Mouse (Mus musculus) heart, embryonic 10.5 days (tissue): ENCODE measurements around the gene Tbc1d10a. TPM values are rescaled to one million over a fixed set of nuclear protein-coding genes. Genes with fewer than 3 reads are reported as not detected.
A peak's percentile ranks its signal among the peaks of the same experiment; 100 is the strongest.
"Not testable (repeated sequence)": the region's sequence is repeated elsewhere in the genome, so short reads cannot be mapped to it uniquely, and the experiment has no call there.

Experiments
- DNase-seq: peaks from one replicate; pipeline ENCODE4 v3.0.0-alpha.2; 2017; ENCODE audit warnings: low spot score
- H3K27ac ChIP-seq: fragments of 300-500 bp; sonication (generic); 2 replicates; pipeline ENCODE4 v1.5.1; 2016; ENCODE audit warnings: mild to moderate bottlenecking
- H3K27me3 ChIP-seq: fragments of 300-500 bp; sonication (generic); 2 replicates; pipeline ENCODE4 v1.6.1; 2016; ENCODE audit warnings: mild to moderate bottlenecking; ENCODE audit not compliant: poor library complexity, insufficient read depth, severe bottlenecking
- H3K36me3 ChIP-seq: fragments of 300-500 bp; sonication (generic); 2 replicates; pipeline ENCODE4 v1.6.1; 2016; ENCODE audit warnings: mild to moderate bottlenecking, moderate library complexity
- H3K4me1 ChIP-seq: fragments of 300-500 bp; sonication (generic); 2 replicates; pipeline ENCODE4 v1.6.1; 2016; ENCODE audit warnings: mild to moderate bottlenecking
- H3K4me3 ChIP-seq: fragments of 300-500 bp; sonication (generic); 2 replicates; pipeline ENCODE4 v1.5.1; 2016; ENCODE audit warnings: mild to moderate bottlenecking, moderate library complexity
- H3K9me3 ChIP-seq: fragments of 300-500 bp; sonication (generic); 2 replicates; pipeline ENCODE4 v1.6.1; 2016; ENCODE audit warnings: mild to moderate bottlenecking, moderate library complexity
- WGBS: fragments of 180-500 bp; shearing (Covaris S2); methylation state at CpG from one replicate; pipeline ENCODE4 v1.1.7; 2016; 5-methylcytosine and 5-hydroxymethylcytosine counted together
- polyA plus RNA-seq: library from polyadenylated mRNA; unstranded; fragments of >200 nt; fragmentation: Nextera tagmentation; extraction: Ambion mirVana; gene quantifications from 2 replicates; pipeline ENCODE4 v1.2.1, GENCODE M21; 2016

The Tbc1d10a gene
- polyA plus RNA-seq, 1 experiment from 2014 or later: 22.0 TPM

DNA sequence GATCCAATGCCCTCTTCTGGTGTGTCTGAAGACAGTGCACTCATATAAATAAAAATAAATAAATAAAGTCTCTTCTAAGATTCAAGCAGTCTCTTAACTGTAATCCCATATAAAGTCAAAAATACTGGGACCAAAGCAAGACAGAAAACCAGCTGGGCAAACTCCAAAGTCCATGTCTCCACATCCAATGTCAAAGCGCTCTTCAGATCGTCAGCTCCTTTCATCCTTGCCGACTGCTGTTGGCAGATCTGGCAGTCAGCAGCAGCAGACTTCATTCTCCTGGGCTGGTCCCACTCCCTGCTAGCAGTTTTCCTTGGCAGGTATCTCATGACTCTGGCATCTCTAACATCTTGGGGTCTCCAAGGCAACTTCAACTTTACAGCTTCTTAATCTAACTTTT is 27.9 kb upstream of the Tbc1d10a start:
- H3K27ac ChIP-seq: no peak overlapping the region
- H3K4me1 ChIP-seq: peaks cover 24% of the 10 kb centered on the region
- DNase-seq: no peak
- H3K4me3 ChIP-seq: no peak overlapping the region
- WGBS: 89% methylated on average over 3 of the region's 3 CpGs
- H3K9me3 ChIP-seq: no peaks in the 10 kb centered on the region
- peaks cover 26% of the 10 kb centered on the region for H3K36me3 ChIP-seq
- H3K27me3 ChIP-seq: no peaks in the 10 kb centered on the region

DNA sequence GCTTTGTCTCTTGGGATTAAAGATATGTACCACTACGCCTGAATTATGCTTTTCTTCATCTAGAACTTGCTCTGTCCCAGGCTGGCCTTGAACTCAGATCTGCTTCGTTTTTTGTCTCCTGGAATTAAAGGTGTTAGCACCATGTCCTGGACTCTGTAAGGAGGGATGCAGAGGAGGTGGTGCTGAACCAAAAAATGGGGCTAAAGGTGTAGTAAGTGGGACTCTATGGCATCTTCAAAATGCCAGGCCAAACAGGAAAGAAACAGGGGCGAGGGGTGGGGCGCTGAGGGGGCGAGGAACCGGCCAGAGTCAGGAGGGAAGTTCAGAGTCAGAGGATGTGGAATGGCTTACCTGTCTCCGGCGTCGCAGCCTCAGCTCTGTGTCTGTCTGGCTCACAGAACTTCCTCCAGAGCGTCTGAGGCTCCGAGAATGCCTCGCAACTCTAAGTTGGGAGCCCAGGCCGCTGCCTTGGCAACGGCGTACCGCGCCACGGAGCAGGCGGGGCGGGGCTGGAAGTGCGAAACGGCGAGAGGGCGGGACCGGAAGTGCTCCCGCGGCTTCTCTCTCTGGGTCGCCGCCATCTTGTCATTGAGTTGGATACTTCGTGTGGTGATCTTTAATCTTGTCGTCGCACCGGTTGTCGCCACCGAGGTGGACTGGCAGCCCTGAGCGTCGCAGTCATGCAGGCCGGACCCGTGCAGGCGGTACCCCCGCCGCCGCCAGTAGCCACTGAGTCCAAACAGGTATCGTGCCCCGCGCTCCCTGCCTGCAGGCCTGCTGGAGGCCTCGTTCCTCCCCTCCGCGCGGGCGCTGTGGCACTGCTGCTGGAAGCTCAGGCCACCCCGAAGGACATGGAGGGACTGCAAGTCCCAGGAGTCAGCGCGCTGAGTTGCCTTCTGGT is 26.5 kb upstream of the Tbc1d10a start, which contains the start of the genes Ccdc157 and Sf3a1:
Gene Ccdc157 (minus strand): TSS at position 486 of the 901 bp plus-strand sequence.
Gene Sf3a1 (plus strand): TSS at position 543 of the 901 bp plus-strand sequence.
- H3K4me1 ChIP-seq: peaks cover 24% of the 10 kb centered on the region
- no peaks in the 10 kb centered on the region for H3K9me3 ChIP-seq
- DNase-seq: peak; percentile 96
- H3K27me3 ChIP-seq: no peaks in the 10 kb centered on the region
- H3K27ac ChIP-seq: peak within 1 kb of the TSS; percentile 95
- 2% methylated on average over 54 of the region's 54 CpGs for WGBS
- H3K36me3 ChIP-seq: peaks cover 38% of the 10 kb centered on the region
- peak within 1 kb of the TSS; percentile 73 for H3K4me3 ChIP-seq

DNA sequence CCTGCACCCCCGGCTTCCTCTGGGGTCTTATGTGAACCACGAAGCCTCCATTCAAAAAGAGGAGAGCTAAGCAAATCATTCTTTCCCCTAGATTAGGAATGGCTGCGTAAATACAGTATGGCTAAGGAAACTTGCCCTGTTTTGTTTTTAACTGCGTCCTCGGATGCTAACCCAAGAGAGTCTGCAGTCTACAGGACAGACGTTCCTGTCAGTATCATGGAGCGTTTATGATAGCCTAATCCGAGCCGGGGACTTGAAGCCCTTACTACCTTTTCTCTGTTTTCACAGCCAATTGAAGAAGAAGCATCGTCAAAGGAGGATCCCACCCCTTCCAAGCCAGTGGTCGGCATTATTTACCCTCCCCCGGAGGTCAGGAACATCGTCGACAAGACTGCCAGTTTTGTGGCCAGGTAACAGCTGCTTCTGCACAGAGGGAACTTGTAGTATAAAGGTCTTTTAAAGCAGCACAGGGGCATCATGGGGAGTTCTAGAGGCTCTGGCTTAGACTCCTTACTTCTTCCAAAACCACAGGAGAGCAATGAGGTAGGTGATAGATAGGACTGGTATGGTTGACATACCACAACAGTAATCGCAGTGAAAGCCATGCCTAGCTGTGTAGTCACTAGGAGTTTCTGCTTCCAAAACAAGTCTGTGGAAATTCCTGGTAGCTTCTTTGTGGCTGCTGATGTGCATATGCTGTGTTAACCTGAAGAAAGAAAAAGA is 25.7 kb upstream of the Tbc1d10a start:
- Histone ChIP-seq H3K36me3 (peaks cover 46% of the 10 kb centered on the region), H3K4me3 (peak overlapping the region; percentile 73), H3K27me3 (no peaks in the 10 kb centered on the region), H3K4me1 (peaks cover 24% of the 10 kb centered on the region), H3K27ac (peak overlapping the region; percentile 95), H3K9me3 (no peaks in the 10 kb centered on the region)
- DNase-seq: no peak
- 6% methylated on average over 15 of the region's 15 CpGs for WGBS

DNA sequence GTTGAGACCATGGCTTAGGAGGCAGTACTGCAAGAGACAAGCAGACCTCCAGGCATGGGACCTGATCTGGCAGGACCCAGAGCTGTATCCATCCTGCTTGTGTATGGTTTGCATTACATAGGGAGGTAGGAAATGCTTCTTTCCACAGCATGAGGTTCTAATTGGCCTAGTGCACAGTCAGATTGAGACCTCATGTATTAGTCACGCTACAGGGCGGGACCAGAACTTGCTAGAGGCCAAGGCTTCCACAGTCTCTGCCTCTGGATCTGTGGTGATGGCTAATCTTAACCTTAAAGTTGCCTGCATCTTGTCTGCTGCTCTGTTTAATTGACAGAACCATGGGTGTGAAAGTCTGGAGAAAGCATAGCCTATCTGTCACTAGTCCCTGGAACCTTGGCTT is 21.9 kb upstream of the Tbc1d10a start:
- Histone ChIP-seq H3K4me3 (no peak overlapping the region), H3K27me3 (no peaks in the 10 kb centered on the region), H3K36me3 (peaks cover 83% of the 10 kb centered on the region), H3K4me1 (peaks cover 17% of the 10 kb centered on the region), H3K27ac (no peak overlapping the region), H3K9me3 (no peaks in the 10 kb centered on the region)
- DNase-seq: no peak
- 83% methylated on average over 2 of the region's 2 CpGs for WGBS

DNA sequence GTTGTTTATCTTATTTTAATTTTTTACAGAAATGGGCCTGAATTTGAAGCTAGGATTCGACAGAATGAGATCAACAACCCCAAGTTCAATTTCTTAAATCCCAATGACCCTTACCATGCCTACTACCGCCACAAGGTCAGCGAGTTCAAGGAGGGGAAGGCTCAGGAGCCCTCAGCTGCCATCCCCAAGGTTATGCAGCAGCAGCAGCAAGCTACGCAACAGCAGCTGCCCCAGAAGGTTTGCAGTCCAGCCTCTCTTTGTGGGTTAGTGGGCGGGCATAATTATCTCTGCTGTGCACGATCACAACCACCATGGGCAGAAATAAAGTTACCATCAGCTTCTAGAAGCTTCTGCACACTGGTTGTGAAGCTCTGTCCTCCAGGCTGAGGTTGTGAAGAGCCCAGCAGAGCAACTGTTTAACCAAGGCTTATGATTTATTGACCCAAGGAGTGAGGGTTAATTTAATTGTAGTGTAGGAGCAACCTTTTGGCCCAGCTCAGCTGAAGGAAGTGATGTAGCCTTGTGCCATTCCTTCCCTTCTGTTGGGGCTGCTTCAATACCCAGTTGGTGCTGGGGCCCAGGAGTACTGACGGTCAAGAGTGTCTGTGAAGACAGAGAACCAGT is 20.0 kb upstream of the Tbc1d10a start:
- Histone ChIP-seq H3K9me3 (no peaks in the 10 kb centered on the region), H3K4me3 (no peak overlapping the region), H3K27ac (no peak overlapping the region), H3K27me3 (no peaks in the 10 kb centered on the region), H3K4me1 (peaks cover 6% of the 10 kb centered on the region), H3K36me3 (peaks cover 99% of the 10 kb centered on the region)
- DNase-seq: no peak
- WGBS: 93% methylated on average over 7 of the region's 7 CpGs

DNA sequence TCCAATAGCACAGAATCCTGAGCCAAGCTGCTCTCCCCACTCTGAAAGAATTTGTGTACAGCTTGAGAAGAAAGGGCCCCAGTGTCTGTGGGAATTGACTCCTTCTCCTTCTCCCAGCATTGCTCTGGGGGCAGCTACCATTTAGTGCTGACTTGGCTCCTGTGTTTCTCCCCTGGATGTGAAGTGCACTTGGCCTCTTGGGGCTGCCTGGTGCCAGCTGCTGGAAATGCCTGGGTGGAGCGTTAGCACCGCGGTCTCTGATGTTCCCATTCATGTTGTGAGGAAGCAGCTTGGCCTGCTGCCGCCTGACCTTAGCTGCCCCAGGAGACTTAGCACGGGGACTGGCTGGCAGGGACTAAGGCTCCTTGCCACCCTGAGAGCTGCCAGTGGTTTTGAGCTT is 12.0 kb upstream of the Tbc1d10a start:
- no peak overlapping the region for H3K4me3 ChIP-seq
- DNase-seq: no peak
- no peak overlapping the region for H3K27ac ChIP-seq
- 91% methylated on average over 5 of the region's 5 CpGs for WGBS
- no peaks in the 10 kb centered on the region for H3K9me3 ChIP-seq
- no peaks in the 10 kb centered on the region for H3K27me3 ChIP-seq
- H3K36me3 ChIP-seq: peaks cover 100% of the 10 kb centered on the region
- H3K4me1 ChIP-seq: no peaks in the 10 kb centered on the region; the same call in 1 of the 2 replicates

DNA sequence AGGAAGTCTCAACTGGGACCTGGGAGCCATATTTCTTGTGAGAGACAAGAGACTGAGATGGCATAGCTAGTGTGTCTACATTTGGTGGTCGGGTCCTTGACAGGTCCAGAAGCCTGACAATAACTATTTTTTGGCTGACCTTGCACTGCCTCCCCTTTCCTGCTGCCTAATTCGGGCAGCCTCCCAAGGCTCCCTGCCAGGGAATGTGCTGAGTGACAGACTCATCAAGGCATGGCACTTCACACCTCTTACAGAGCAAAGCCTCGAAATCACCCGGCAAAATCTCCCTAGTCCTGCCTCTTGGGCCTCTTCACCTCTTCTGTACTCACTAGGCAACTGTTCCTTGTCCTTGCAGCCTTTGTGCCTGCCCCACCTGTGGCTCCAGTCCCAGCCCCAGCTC is 8.9 kb upstream of the Tbc1d10a start:
- 66% methylated on average over 4 of the region's 4 CpGs for WGBS
- H3K9me3 ChIP-seq: no peaks in the 10 kb centered on the region
- H3K27me3 ChIP-seq: no peaks in the 10 kb centered on the region
- H3K27ac ChIP-seq: no peak overlapping the region
- H3K36me3 ChIP-seq: peaks cover 98% of the 10 kb centered on the region
- no peaks in the 10 kb centered on the region; the same call in 1 of the 2 replicates for H3K4me1 ChIP-seq
- DNase-seq: no peak
- no peak overlapping the region for H3K4me3 ChIP-seq

DNA sequence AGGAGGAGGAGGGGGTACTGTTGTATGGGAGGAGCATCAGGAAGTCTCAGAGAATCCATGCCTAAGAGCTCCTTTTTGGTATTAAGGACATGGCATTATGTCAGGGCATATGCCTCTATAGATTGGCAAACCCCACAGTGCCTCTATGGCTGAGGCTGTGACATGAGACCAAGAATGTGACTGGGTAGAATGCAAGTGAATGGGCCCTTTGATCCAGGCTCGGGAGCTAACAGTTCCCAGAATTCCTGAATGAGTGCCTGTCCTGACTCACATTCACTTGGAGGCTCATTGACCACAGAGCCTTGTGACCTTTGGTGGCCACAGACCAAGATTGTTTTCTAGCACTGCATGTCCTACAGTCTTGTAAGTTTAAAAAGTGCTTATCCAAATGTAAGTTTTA is 4.5 kb upstream of the Tbc1d10a start:
- Histone ChIP-seq H3K9me3 (no peaks in the 10 kb centered on the region), H3K4me3 (no peak overlapping the region), H3K4me1 (peaks cover under 1% of the 10 kb centered on the region; the same call in 1 of the 2 replicates), H3K27me3 (no peaks in the 10 kb centered on the region), H3K36me3 (peaks cover 61% of the 10 kb centered on the region), H3K27ac (no peak overlapping the region)
- 16% methylated on average over 1 of the region's 1 CpGs for WGBS
- DNase-seq: no peak

DNA sequence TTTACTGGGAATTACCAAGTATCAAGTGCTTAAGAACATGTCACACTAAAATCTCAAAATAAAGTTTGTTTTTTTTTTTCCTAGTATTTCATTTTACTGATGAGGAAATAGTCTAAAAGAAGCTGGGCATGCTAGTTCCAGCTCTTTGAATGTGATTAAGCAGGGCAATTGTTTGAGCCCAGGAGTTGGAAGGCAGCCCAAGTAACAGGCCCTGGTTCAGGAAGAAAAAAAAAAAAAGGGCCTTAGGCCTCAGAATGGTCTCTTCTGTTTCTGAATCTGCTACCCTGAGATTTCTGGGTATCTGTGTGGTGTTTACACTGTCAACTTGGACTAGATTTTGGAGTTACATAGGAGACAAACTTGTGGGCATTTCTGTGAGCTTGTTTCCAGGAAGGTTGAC is 3.1 kb upstream of the Tbc1d10a start:
- Histone ChIP-seq H3K27ac (no peak overlapping the region), H3K36me3 (peaks cover 46% of the 10 kb centered on the region), H3K27me3 (peaks cover 8% of the 10 kb centered on the region; the same call in 1 of the 2 replicates), H3K4me3 (no peak overlapping the region), H3K9me3 (no peaks in the 10 kb centered on the region), H3K4me1 (peaks cover 14% of the 10 kb centered on the region)
- DNase-seq: no peak

DNA sequence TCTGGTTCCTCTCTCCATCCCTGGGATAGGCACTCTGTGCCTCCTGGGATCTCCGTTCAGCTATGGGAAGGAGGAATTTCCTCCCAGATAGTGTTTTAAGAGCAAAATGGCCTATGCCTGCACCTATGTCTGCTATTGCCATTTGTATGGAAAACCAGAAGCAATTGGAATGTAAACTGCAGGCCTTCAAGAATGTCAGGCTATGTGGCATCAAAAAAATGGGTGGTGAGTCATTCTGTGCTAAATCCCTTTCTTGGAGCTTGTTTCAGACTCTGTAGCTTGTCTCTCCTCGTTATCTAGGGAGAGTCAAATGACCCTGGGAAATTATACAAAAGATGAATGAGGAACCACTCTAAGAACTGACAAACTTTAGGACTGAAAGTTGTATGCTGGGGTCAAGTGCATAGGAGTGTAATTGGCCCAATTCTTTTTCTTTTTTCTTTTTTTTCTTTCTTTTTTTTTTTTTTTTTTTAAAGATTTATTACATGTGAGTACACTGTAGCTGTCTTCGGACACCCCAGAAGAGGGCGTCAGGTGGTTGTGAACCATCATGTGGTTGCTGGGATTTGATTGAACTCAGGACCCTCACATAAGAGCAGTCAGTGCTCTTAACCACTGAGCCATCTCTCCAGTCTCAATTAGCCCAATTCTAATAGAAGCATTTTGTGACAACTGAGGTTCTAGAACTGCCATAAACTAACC is 2.2 kb upstream of the Tbc1d10a start:
- WGBS: 75% methylated on average over 4 of the region's 4 CpGs
- H3K27me3 ChIP-seq: peaks cover 8% of the 10 kb centered on the region; the same call in 1 of the 2 replicates
- DNase-seq: no peak
- peaks cover 14% of the 10 kb centered on the region for H3K4me1 ChIP-seq
- H3K36me3 ChIP-seq: peaks cover 37% of the 10 kb centered on the region
- H3K9me3 ChIP-seq: no peaks in the 10 kb centered on the region
- no peak overlapping the region for H3K4me3 ChIP-seq
- no peak overlapping the region for H3K27ac ChIP-seq

DNA sequence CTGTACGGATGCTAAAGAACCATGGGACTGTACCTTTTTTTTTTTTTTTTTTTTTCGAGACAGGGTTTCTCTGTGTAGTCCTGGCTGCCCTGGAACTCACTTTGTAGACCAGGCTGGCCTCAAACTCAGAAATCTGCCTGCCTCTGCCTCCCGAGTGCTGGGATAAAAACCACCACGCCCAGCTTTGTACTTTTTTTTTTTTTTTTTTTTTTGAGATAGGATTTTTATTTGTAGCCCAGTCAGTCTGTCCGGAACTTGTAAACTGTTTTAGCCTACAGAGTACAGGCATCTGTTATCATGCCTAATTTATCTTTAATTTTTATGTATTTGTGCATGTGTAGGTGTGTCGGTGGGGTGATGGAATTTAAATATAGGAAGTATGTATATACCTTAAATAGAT is 1.1 kb upstream of the Tbc1d10a start:
- Histone ChIP-seq H3K36me3 (peaks cover 26% of the 10 kb centered on the region), H3K4me1 (peaks cover 17% of the 10 kb centered on the region)
- not testable (repeated sequence) for H3K9me3 ChIP-seq, H3K4me3 ChIP-seq, H3K27ac ChIP-seq, H3K27me3 ChIP-seq, DNase-seq
- 83% methylated on average over 6 of the region's 6 CpGs for WGBS

DNA sequence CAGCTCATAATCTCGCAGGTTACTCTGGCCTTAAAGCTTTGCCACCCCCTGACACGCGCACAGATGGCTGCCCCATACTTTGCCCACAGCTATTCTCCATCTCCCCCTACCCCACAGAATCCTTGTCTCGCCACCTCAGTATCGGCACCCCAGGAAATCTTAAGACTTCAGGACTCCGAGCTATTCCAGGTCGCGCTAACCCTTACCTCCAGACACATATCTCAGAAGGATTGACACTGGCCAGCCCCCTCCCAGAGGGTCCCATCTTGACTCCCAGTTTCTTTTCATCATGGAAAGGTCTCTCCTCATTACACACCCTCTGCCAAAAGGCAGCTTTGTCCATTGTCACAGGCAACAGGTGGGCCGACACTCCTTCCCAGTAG is 720 bp downstream of the Tbc1d10a start:
- Histone ChIP-seq H3K4me1 (peaks cover 28% of the 10 kb centered on the region), H3K27me3 (peaks cover 8% of the 10 kb centered on the region; the same call in 1 of the 2 replicates), H3K4me3 (peak overlapping the region; percentile 86), H3K27ac (peak overlapping the region; percentile 91), H3K9me3 (no peaks in the 10 kb centered on the region), H3K36me3 (peaks cover 9% of the 10 kb centered on the region)
- 15% methylated on average over 9 of the region's 9 CpGs for WGBS
- no peak for DNase-seq
